Mouse (Mus musculus): ENCODE measurements around the gene Dusp3.

GRCm38 (mm10) chr11:101991813-101992212 is 5.0 kb upstream of the Dusp3 start:
- TF ChIP-seq CTCF (IDR thresholded peaks at IDR 0.05; ENCODE audit: low read depth) (no peak), EP300 (IDR thresholded peaks at IDR 0.05; ENCODE audit: low read depth) (no peak)

Measured in liver, postnatal 0 days (tissue).